Comparison of ENCODE assay signal across 20 mouse cellular contexts in the genomic region with DNA sequence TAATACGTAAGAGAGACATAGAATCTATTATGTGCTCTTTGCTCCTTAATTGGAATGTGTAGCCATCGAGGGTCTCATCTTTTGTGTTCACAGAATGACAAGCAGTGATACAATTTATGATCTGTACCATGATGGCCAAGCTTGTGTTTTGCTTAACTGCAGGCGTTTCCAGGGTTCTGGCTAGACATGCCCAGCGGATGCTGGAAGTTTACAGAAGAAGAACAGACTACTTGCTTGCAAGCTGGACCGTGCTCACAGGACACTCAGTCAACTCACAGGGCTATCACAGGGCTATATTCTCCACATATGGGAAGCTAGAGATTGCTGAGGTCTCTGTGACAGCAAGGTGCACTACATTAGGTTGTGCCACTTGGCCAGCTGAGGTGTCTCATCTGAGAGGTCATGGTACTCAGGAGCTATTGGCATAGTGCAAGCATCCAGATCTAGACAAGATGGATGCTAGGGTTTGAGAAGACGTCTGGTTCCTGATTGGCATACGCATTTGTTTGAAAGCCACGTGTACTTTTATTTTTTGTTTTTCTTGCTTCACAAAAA.
DNase-seq lines count a peak whose midpoint lies in the region; ATAC-seq and TF ChIP-seq lines count a peak whose summit lies in the region.
"Had no signal": no experiment of that assay in that cellular context is flagged by ENCODE, and none has a peak within 500 bp of the region (broad histone marks: within the 10 kb centered on the region; RNA-seq: fewer than 3 reads in every experiment).

No protein-coding gene starts in this region.

- no peak overlapping the region for H3K27ac ChIP-seq in kidney, postnatal 0 days
- H3K27ac ChIP-seq in lung, embryonic 15.5 days: peak overlapping the region; percentile 95
- H3K27ac ChIP-seq: heart, embryonic 10.5 days; hindbrain, embryonic 13.5 days; midbrain, embryonic 13.5 days; neural tube, embryonic 13.5 days had no signal

- no peaks in the 10 kb centered on the region for H3K9me3 ChIP-seq in kidney, postnatal 0 days (replicated peaks; ENCODE audit: low read length)
- H3K9me3 ChIP-seq in lung, embryonic 15.5 days: no peaks in the 10 kb centered on the region
- H3K9me3 ChIP-seq: heart, embryonic 10.5 days; heart, embryonic 15.5 days; hindbrain, embryonic 13.5 days; limb, embryonic 13.5 days; midbrain, embryonic 13.5 days; neural tube, embryonic 13.5 days; stomach, embryonic 15.5 days had no signal

- intact Hi-C loops in heart, postnatal 10 days (cut with DNase I): loop anchor here (2.0 to 5.0 kb wide), 2 partner anchors 77 to 121 kb away; no protein-coding TSS in a partner anchor

- H3K36me3 ChIP-seq in kidney, postnatal 0 days (ENCODE audit: insufficient read depth, low read length): no peaks in the 10 kb centered on the region
- H3K36me3 ChIP-seq in lung, embryonic 15.5 days: no peaks in the 10 kb centered on the region
- H3K36me3 ChIP-seq: G1E; heart, embryonic 10.5 days; heart, embryonic 15.5 days; hindbrain, embryonic 13.5 days; limb, embryonic 13.5 days; midbrain, embryonic 13.5 days; neural tube, embryonic 13.5 days; stomach, embryonic 15.5 days had no signal

- peak; percentile 88 for DNase-seq in heart, adult 11 months
- no peak for DNase-seq in heart, postnatal 10 days
- DNase-seq in kidney, postnatal 0 days (ENCODE audit: low spot score): peak; percentile 44
- no peak for DNase-seq in kidney, postnatal 36 days
- DNase-seq in lung, postnatal 25 days (ENCODE audit: low spot score): peak; percentile 58
- no peak for DNase-seq in adrenal gland, adult (ENCODE audit: inconsistent age in 2 of 2, low spot score in 1 of 2)
- DNase-seq in gastrocnemius, postnatal 4 days (ENCODE audit: low spot score in 2 of 2): no peak
- DNase-seq: kidney, adult 11 months; kidney, postnatal 14 days had no signal

- no peak for ATAC-seq in kidney, postnatal 0 days (replicated peaks; ENCODE audit: low FRiP score, low read depth)
- ATAC-seq in lung, embryonic 15.5 days (ENCODE audit: borderline replicate concordance, extremely low read depth, low FRiP score, low TSS enrichment): peak; percentile 76
- ATAC-seq: forebrain, embryonic 14.5 days; midbrain, embryonic 13.5 days had no signal

- no peak overlapping the region for H3K9ac ChIP-seq in kidney, postnatal 0 days (ENCODE audit: low read depth, low read length)
- no peak overlapping the region for H3K9ac ChIP-seq in lung, embryonic 15.5 days
- H3K9ac ChIP-seq: heart, embryonic 15.5 days; hindbrain, embryonic 13.5 days; limb, embryonic 13.5 days; midbrain, embryonic 13.5 days; neural tube, embryonic 13.5 days; stomach, embryonic 15.5 days had no signal

- peaks cover 23% of the 10 kb centered on the region for H3K4me1 ChIP-seq in kidney, postnatal 0 days (replicated peaks; ENCODE audit: insufficient read depth, low read length)
- peaks cover 44% of the 10 kb centered on the region for H3K4me1 ChIP-seq in lung, embryonic 15.5 days

- no peak for TF ChIP-seq CTCF in kidney, postnatal 0 days (IDR thresholded peaks at IDR 0.05; ENCODE audit: low read depth)

- H3K4me2 ChIP-seq in kidney, postnatal 0 days (ENCODE audit: low read length): no peak overlapping the region
- H3K4me2 ChIP-seq in lung, embryonic 15.5 days: no peak overlapping the region
- H3K4me2 ChIP-seq: hindbrain, embryonic 13.5 days; limb, embryonic 13.5 days; liver, embryonic 11.5 days; midbrain, embryonic 13.5 days; neural tube, embryonic 13.5 days; stomach, embryonic 15.5 days had no signal

- H3K4me3 ChIP-seq in kidney, postnatal 0 days (replicated peaks; ENCODE audit: low read depth, low read length): no peak overlapping the region
- no peak overlapping the region for H3K4me3 ChIP-seq in lung, embryonic 15.5 days
- H3K4me3 ChIP-seq: hindbrain, embryonic 13.5 days; limb, embryonic 13.5 days; midbrain, embryonic 13.5 days; neural tube, embryonic 13.5 days; stomach, embryonic 15.5 days had no signal

- H3K27me3 ChIP-seq in kidney, postnatal 0 days (ENCODE audit: insufficient read depth, low read length): no peaks in the 10 kb centered on the region
- H3K27me3 ChIP-seq in lung, embryonic 15.5 days: no peaks in the 10 kb centered on the region
- H3K27me3 ChIP-seq: heart, embryonic 15.5 days; hindbrain, embryonic 13.5 days; limb, embryonic 13.5 days; midbrain, embryonic 13.5 days; neural tube, embryonic 13.5 days; stomach, embryonic 15.5 days had no signal

- whole genome bisulfite sequencing in kidney, postnatal 0 days: 61% methylated on average over 8 of the region's 8 CpGs
- 43% methylated on average over 8 of the region's 8 CpGs for WGBS in lung, embryonic 15.5 days

Comparison
In these comparisons a context has a peak if more than half of its experiments do, and no peak if none do; other contexts are left out.
1. DNase-seq: peak in heart, adult 11 months (single experiment), kidney, postnatal 0 days (single experiment) and lung, postnatal 25 days (single experiment); none in heart, postnatal 10 days (0 of 2), kidney, postnatal 36 days (0 of 2), adrenal gland, adult (0 of 2) and gastrocnemius, postnatal 4 days (0 of 2).